Mouse (Mus musculus): Measurements from ENCODE around the gene Hibadh.
A peak's percentile ranks its signal among the peaks of the same experiment; 100 is the strongest.
"Not testable (repeated sequence)": the region's sequence is repeated elsewhere in the genome, so short reads cannot be mapped to it uniquely, and the experiment has no call there.

The Hibadh gene

DNA sequence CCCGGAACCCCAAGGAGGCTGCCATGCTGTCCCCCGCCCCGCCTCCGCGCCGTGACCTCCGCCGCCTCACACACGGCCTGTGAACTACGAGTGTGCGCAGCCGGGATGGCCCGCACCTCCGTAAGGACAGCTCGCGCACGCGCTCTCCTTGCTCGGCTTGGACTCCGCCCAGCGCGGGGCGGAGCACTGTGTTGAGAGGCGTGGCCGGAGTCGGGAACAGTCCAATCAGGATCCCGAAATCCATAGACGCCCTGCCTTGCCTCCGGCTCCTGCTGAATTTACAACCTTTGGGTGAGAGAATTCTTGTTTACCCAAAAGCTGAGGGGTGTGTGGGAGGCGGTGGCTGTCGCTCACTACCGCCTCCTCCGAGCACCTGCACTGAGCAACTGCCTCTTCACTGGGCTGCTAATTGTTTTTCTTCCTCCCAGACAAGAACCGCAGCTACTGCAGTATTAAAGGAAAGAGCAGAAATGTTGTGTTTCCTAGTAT, at the start of gene Hibadh:
Gene Hibadh, minus strand, starts transcription at position 166 of the 489 bp plus-strand sequence.
- DNase-seq (ENCODE audit: extremely low read depth, insufficient read length, low spot score): peak; percentile 99

DNA sequence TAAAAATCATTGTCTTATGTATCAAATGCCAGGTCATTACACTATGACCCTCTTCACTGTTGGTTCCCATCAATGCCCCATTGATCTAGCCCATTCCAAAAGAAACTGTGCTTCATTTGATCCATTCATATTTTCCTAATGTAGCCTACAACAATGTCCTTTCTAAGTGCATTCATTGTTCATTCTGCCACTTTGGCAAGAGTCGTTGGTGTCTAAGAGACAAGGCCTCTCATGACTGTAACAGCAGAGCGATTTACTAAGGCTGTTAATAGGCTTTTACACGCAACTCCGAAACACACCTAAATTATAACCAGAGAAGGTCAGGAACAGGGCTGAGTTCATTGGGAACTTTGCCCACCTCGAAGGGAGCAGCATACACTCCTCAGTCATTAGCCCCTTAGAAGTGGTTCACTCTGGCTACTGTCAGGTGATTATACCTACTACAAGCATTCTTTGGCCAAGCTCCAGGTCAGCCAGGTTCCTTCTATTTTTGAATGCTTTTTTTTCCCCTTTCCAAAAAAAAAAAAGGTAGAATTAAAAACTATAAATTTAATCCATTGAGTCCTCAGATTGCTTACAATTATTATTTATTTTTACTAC, 46.8 kb upstream of the Hibadh start:
- DNase-seq (ENCODE audit: extremely low read depth, insufficient read length, low spot score): no peak

DNA sequence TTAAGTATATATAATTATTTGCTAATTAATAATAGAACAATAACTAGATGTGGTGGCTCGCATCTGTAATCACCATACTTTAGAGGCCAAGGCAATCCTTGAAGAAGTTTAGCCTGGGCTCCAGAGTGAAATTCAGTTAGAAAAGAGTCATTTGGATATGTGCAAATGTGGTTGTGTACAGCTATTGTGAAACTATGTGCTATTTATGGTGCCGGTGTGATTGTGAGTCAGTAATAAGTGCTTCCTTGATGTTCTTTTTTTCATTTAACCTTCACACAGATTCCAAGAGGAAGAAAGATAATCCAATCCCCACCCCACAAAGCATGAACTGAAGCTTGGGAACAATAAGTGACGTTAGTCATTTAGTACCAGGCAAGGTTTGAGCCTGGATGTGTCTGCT, 42.4 kb upstream of the Hibadh start:
- DNase-seq (ENCODE audit: extremely low read depth, insufficient read length, low spot score): no peak

DNA sequence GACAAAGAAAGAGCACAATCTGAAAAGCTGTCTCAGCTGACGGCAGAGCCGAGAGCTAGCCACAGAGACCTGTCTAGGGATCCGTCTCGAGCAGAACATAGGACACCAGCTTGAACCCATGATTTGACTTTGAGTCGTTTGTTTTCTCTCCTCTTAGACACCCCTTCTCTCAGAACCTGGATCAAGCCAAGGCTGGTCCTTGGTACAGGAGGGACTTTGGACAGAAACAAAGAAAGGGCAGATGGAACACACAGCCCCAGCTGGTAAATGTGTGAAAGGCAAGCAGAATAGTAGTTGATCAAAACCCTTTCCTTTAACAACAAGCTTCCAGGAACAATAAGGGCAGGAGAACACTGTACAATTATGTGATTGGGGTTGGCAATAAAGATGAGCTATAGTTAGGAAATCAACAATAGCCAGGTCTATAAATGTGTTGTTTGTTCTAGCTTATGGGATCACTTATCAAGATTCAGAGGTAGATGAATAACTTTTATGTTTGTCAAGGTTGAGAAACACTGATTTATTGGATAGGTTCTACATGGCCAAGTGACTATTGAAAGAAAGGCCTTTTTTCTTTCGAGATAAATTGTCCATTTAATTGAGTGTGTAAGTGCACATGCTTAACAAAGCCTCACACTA, 41.8 kb upstream of the Hibadh start:
- DNase-seq (ENCODE audit: extremely low read depth, insufficient read length, low spot score): no peak

DNA sequence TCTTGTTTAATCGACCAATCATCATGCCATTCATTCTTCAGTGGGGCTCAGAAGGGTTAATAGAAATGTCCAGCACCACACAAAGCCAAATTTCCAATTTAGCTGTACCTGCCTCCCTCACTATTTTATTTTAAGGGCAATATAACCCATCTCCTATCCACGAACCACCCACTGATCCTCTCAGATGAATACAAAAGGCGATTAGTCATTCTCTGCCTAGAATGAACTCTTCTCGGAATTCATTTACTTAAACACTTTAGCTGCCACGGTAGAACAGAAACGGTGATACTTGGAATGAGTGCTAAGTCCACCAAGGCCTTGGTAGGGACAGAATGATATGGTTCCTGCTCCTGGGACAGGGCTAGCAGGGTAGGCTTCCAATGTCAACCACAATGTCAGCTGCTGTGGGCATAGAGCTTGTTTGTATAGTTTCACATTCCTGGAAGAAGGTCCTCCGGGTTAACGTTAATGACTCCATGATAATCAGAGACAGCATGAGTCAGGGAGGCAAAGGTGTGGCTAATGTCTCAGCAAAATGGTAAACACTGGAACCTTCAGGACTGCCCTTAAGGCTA, 40.4 kb upstream of the Hibadh start:
- DNase-seq (ENCODE audit: extremely low read depth, insufficient read length, low spot score): no peak

DNA sequence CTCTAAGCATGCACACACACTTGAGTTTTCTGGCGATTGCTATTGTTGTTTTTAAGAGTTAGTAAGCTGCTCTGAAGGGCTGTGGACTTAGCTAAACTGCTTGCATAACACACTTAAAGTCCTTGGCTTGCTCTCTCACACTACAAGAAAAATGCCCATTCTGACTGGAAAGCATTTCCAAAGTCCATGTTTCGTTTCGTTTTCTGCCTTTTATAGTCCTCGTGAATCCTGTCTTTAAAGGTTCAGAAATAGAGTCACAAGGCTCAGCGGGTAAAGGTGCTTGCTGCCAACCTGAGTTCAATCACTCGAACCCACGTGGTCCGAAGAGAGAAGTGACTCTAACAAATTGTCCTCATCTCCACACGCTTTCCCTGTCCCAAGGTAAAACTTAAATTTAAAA, 39.4 kb upstream of the Hibadh start:
- DNase-seq (ENCODE audit: extremely low read depth, insufficient read length, low spot score): no peak

DNA sequence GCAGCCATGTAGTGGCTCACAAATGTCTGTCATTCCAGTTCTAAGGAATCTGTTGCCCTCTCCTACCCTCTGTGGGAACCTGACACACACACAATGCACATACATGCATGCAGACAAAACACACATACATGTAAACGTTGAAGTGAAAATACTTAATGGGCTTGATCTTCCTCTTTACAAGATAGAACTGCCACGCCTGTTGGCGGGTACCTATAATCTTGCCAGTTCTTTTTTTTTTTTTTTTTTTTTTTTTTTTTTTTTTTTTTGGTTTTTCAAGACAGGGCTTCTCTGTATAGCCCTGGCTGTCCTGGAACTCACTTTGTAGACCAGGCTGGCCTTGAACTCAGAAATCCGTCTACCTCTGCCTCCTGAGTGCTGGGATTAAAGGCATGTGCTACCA, 37.3 kb upstream of the Hibadh start:
- not testable (repeated sequence) for DNase-seq (ENCODE audit: extremely low read depth, insufficient read length, low spot score)

DNA sequence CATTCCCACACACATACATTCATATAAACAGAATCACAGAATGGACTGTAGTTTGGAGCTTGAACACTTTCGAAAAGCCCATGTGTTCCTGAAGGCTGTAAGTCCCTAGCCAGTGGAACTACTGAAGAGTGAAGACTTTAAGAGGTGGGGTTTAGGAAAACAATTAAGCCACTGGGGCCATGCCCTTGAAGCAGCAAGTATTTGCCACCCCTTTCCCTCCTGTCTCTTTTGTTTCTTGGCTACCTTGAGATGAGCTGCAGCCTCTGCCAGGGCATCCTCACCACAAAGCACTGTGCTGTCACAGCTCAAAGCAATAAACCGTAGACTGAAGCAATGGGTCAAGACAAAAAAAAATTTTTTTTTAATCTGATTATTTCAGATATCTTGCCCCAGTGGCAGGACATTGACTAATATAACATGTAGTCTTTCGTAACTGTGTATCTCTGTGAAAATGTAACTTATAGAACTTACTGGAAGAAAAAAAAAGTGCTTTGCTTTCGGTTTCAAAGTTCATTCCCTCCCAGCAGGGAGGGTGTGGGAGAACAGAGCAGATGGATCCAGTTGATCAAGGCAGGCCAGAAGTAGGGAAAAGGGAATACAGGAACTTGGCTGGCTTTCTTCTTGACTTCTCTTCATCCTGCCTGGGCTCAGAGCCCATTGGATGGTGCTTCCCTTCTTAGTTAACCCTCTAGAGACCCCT, 35.2 kb upstream of the Hibadh start:
- no peak for DNase-seq (ENCODE audit: extremely low read depth, insufficient read length, low spot score)

DNA sequence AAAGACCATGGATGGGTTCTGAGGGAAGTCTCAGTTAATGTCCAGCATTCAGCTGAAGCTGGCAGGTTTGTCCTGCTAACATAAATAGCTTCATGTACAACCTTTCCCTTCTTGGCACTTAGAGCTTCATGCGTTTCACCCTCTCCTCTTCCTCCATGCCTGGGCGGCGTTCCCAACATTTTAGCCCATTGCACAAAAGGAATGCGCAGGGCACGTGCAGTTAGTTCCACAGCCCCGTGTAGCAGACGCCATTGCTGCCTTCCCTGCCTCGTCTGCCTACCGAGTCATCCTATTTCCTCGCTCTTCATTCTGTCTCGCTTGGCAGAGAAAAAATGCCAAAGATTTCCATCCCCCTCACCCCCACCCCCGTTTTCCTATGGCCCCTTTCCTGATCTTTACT, 34.4 kb upstream of the Hibadh start:
- DNase-seq (ENCODE audit: extremely low read depth, insufficient read length, low spot score): no peak

DNA sequence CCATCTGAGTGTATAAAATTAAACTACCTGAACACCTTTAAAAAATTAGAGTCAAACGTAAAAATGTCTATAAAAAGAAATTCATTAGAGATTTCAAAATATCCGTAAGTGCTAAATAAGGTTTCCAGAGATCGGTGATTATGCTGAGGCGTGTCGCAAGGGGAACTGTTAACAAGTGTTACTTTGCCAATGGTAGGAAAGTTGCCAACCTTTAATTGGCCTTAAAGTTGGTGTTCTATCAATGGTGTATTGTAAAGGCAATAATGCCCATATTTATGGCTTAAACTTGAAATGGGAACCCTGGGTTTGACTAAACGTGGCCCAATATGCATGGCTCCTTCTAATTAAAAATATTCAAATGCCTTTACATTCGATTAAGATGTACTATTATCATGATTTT, 33.5 kb upstream of the Hibadh start:
- no peak for DNase-seq (ENCODE audit: extremely low read depth, insufficient read length, low spot score)

DNA sequence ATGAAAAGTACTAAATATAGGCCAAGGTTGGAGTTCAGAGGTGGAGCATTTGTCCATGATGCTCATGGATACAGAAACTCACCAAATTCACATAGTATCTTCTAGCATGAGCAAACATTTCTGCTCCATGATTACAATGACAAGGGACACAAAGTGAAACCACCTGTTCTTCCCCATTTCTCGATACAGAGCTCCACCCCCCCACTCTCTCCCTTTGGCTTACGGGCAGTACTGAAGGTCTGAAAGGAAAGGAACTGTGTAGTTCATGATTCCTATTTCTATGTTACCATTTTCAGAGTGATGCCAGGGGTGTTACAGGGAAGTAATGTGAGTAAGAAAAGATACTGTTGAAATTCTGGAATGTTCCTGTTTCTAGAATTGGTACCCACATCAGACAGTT, 32.4 kb upstream of the Hibadh start:
- no peak for DNase-seq (ENCODE audit: extremely low read depth, insufficient read length, low spot score)

DNA sequence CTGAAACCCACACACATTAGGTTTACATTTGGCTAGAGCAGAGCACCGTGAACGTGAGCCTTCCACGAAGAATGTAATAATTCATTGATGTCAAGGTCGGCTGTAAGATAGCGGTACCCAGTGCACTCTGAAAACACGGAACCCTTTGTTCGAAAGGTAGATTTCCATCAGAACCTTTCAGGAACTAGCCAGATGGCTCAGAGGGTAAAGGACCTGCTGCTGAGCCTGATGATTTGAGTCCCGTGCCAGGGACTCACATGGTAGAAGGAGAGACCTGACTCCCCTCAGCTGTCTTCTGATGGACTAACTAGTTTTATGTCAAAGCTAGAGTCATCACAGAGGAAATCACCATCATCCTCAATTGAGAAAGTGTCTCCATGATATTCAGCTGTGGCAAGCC, 31.6 kb upstream of the Hibadh start:
- no peak for DNase-seq (ENCODE audit: extremely low read depth, insufficient read length, low spot score)

DNA sequence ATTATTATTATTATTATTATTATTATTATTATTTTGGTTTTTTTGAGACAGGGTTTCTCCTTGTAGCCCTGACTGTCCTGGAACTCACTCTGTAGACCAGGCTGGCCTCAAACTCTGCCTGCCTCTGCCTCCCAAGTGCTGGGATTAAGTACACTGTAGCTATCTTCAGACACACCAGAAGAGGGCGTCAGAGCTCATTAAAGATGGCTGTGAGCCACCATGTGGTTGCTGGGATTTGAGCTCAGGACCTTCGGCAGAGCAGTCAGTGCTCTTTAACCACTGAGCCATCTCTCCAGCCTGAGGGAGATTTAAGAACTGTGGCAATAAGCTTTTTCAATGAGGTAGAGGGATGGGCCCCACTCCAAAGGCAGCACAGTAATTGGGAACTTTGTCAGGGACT, 29.7 kb upstream of the Hibadh start:
- not testable (repeated sequence) for DNase-seq (ENCODE audit: extremely low read depth, insufficient read length, low spot score)

DNA sequence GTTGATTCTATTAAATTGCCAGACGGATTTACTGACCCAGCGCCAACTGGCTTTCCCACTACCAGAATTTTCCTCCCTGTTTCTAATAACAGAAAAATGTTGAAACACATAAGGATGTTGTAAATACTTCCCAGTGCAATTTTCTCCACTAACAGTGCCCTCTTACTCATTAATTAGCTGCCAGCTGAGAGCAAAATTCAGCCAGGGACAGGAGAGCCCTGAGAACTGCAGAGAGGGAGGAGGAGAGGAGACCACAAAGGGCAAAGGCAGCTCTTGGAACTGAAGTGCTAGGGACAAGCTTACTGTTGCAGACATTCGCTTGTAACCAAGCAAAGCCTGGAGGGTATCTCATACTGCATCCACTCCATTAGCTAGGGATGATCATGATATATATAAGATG, 27.5 kb upstream of the Hibadh start:
- no peak for DNase-seq (ENCODE audit: extremely low read depth, insufficient read length, low spot score)

DNA sequence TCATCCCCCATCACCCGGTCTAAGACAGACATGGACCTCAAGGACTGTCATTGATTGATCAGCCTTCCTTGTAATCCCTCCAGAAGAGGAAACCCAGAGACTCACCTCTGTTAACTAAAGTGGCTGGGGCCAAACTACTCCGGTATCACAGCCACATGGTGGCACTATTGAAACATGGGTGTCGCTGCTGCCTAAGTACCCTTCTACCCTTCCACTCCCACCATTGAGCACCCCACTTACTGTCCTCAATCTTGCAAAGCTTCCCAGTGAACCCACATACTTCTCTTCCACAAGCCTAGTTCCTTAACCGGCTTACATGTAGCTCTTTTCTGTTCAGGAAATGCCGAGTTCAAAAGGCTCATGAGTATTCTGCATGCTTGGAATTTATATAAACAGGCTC, 22.8 kb upstream of the Hibadh start:
- no peak for DNase-seq (ENCODE audit: extremely low read depth, insufficient read length, low spot score)

DNA sequence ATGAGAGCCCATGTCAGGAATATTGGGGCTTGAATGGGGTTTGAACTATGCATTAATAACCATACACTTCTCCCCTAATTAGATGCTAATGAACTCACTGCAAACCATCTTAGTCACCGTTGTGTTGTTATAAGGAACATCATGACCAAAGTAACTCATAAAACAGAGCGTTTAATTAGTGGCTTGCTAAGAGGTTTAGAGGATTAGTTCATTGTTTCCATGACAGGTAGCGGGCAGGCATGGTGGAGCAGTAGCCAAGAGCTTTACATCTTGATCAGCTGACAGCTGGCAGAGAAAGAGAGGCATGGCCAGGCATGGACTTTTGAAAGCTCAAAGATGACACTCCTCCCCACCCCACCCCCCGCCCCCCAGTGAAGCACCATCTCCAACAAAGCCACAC, 15.1 kb upstream of the Hibadh start:
- no peak for DNase-seq (ENCODE audit: extremely low read depth, insufficient read length, low spot score)

DNA sequence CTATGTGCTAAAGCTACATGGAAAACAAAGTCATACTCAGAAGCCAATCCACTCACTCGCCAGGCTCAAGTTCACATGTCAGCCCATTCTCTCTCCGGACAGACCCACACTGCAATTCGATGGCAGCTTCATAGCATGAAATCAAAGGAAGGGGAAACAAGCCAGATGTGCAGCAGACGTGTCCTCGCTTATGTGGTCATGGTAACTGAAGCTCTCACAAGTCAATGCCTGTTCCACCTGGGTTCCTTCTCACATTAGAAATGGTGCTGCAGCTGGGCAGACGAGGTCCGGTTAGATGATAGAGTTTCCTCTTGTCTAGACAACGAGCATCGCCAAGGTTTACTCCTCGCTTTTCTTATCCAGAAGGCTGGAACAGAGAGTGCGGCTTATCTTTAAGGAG, 8.6 kb upstream of the Hibadh start:
- DNase-seq (ENCODE audit: extremely low read depth, insufficient read length, low spot score): no peak

DNA sequence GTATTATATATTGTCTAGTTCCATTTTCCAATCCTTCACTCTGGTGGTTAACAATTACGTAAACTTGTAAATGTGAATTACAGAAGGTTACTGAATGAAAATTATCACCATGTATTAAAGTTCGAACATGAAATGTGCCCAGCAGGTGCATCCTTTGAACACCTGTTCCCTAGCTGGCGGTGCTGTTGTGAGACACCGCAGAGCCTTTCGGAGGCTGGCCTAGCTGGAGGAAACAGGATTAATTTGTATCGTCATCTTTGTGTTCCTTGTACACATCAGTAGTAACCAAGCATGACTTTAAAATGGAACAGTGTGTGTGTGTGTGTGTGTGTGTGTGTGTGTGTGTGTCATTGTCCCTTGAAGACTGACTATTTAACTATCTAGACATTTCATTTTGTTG, 7.8 kb upstream of the Hibadh start:
- DNase-seq (ENCODE audit: extremely low read depth, insufficient read length, low spot score): no peak

DNA sequence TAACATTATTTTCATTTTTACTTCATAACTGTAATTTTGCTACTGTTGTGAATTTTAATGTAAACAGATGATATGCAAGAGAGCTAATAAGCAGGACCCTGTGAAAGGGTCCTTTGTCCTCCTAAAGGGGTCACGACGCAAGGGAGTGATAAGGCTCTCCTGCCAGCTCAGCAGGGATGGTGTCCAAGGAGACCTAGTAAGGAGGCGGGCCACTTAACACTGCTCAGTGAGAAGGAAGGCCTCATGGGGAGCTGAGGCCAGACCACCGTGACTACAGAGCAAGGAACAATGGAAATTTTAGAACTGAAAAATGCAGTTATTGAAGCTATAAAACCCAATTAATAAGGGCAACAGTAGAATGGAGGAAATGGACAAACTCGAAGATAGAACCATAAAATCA, 5.7 kb upstream of the Hibadh start:
- no peak for DNase-seq (ENCODE audit: extremely low read depth, insufficient read length, low spot score)

DNA sequence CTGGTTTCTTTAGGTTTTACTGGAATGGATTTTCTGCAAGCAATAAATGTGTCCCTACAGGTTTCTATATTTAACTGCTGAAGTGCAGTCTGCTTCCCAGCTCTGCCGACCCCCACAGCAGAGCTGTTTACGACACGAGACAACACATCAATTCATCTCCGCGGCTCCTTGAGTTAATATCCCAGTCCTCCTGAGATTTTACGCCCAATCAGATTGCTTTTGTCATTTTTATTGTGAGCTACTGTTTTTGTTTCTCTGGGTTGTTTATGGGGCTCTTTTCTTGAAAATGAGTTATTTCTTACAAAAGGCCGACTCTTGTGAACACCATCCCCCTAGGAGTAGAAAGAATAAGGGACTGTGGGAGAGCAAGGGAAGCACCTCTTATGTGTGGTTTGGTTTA, 2.0 kb upstream of the Hibadh start:
- no peak for DNase-seq (ENCODE audit: extremely low read depth, insufficient read length, low spot score)

DNA sequence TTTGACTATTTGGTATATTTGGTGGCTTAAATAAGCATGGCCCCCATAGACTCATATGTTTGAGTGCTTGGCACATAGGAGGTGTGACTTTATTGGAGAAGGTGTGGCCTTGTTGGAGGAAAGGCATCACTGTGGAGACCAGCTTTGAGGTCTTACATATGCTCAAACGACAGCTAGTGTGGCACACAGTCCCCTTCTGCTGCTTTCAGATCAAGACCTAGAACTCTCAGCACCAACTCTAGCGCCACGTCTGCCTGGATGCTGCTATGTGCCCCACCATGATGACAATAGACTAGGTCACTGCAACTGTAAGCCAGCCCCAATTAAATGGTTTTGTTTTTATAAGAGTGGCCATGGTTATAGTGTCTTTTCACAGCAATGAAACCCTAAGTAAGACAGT, 887 bp upstream of the Hibadh start:
- no peak for DNase-seq (ENCODE audit: extremely low read depth, insufficient read length, low spot score)
